Mouse (Mus musculus) lung, postnatal 25 days (tissue): ENCODE data around the gene Asphd2.

ENCODE experiments used
- DNase-seq: peaks from one replicate; pipeline ENCODE4 v3.0.0; 2022; ENCODE audit warnings: low spot score

The Asphd2 gene

DNA sequence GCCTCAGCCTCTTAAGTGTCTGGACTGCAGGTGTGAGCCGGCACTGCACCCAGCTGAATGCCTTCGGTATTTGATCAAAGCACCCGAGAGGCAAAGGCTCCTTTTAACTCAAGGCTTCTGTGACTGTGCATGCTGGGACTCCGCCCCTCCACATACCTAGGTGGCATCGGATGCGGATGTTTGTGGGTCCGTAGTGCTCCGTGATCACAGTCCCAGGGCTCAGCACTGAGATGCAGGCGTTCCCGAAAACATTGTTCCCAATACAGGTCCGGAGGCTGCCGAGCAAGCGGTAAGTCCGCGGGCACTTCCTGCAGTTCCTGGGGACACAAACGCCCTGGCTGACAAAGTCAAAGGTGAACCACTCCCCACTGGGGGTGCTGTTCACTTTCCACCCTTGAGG is 3.7 kb downstream of the Asphd2 start:
- no peak for DNase-seq

DNA sequence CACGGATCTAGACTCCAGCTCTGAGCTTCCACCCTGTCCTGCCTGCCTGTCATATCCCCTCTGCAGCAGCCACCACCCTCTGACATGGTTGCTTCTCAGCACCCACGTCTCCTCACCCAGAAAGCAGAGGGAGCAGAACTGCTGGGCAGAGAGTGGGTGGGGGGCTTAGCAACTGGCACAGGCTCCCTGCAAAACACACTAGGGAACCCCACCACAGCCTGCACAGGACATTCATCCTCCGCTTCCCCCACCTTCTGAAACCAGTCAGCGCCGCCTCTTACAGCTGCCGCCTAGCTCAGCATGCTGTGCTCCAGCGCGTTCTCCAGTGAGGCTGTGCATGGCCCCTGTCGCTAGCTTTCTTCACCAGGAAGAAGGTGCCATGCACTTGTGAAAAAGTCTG is 5.3 kb downstream of the Asphd2 start:
- no peak for DNase-seq

DNA sequence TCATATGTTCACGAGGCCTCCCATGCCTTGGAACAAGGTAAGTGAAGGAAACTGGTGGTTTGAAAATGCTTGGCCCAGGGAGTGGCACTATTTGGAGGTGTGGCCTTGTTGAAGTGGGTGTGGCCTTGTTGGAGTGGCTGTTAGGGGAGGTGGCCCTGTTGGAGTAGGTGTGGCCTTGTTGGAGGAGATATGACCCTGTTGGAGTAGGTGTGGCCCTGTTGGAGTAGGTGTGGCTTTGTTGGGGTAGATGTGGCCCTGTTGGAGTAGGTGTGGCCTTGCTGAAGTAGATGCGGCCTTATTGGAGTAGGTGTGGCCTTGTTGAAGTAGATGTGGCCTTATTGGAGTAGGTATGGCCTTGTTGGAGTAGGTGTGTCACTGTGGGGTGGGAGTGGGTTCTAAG is 8.7 kb downstream of the Asphd2 start:
- no peak for DNase-seq

DNA sequence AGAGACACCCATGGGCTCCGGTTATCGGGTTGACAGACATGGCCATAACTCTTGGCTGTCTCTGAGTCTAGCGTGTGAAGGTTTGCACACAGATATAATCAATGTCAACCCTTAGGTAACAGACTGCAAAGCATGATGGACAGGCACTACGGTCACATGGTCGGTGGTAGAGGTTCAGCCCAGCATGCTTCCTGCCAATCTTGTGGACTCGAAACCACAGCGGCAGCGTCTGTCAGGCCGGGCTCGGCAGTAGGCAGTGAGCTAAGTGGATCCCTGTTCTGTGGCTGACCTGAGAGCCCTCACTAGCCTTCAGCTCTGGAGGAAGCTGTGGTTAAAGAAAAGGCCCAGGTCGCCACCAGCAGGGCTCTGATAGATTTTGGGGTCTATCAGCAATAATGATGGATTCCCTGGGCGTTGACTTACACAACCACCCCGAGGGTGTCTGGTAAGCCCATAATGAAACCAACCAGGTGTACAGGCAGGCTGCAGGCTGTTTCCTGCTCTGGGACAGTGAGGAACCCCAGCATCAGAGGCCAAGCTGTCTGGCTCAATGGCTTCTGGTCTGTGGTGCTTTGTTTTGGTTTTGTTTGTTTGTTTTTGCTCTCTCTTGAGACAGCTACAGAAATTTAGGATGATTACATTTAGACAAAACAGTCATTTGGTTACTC is 9.7 kb downstream of the Asphd2 start:
- DNase-seq, result no peak

DNA sequence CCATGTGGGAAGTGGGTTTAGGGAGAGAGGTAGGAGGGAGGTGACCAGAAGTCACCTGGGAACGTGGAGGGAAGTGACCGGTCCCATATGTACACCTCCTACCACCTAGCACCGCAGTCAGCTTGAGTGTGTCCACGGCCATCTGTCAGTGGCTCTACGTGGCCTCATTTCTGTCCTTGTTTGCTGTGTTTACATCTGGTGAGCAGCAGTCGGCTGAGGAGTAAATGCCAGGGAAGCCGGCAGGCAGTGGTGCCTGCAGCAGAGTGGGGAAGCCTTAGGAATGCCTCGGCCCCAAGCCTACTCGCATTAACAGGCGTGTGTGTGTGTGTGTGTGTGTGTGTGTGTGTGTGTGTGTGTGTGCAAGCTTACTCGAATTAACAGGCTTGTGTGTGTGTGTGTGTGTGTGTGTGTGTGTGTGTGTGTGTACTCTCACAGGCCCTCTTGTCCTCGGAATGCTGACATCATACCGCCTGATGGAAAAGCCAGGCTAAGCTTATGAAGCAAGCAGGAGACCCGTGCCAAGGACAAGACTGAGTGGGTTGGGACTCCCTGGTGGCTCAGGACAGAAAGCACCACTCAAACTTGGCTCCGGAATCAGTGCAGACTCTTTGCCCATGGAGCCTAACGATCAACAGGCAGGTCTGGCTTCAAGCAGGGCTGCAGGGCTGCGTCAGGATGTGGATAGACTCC is 11.9 kb downstream of the Asphd2 start:
- peak; percentile 34 for DNase-seq

DNA sequence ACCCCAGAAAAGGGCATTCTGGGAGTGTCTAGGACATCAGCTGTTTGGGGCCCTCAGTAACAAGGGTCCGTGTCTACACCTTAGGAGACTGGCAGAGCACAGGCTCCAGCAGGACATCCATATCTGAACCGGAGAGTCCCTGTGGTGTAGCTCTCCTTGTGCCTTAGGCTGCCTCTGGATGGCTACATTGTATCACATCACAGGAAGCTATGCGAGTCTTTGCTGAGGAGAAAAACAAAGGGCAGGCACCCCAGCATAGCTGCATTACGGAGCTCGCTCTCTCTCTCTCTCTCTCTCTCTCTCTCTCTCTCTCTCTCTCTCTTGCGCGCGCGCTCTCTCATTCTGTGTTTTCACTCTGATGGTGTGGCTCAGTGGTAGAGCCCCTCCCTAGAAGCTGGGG is 12.6 kb downstream of the Asphd2 start:
- no peak for DNase-seq

DNA sequence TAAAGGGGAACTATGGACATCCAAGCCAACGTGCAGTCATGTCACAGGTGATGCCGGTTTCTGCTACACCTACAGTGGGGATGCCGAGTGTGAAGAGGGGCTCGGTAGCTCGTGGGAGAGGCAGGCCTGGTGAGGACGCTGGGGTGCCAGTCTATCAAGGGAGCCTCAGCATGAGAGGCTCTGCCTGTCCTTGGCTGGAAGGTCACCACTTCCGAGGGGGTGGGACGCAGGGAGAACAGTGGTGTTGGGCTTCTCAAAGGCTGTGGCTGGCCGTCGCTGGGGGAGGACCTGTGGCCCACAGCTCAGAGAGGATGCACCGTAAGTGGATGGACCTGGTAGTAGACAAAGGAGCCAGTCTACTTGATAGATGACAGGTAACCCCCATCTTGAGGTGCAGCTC is 13.5 kb downstream of the Asphd2 start:
- no peak for DNase-seq

DNA sequence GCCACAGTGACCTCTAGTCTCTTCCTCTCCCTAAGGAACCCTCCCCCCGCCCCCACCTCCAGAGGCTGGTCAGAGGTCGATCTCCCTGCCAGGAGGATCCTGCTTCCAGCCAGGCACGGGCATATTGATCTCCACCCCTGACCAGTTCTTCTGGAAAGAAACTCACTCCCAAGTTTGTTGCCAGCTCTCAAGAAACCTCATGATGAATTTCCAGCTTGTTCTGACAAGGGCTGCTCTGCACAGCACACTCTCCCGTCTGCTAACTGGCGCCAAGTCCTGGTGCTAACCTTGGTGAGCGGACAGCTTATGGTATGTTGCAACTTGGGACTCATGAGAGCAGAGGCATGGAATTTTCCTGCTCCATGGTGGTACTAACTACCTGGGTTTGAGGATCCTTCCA is 15.9 kb downstream of the Asphd2 start:
- DNase-seq, result no peak

DNA sequence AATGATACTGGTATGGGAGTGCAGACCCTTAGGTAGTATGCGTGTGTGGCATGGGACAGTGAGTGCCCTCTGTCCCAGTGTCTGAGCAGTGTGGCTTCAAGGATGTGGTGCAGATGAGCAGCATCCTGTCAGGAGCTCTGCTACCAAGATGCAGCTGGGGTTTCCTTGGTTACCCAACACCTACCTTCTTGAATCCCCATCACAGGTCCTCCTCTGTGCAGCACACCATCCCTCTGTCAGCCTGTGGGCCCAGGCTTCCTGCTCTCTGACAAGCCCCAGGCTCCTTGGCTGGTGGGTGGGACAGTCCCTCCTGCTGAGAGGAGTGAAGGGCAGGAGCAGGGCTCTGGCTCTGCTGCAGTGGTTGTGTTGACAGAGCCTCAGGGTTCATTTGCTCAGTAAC is 17.3 kb downstream of the Asphd2 start:
- no peak for DNase-seq

DNA sequence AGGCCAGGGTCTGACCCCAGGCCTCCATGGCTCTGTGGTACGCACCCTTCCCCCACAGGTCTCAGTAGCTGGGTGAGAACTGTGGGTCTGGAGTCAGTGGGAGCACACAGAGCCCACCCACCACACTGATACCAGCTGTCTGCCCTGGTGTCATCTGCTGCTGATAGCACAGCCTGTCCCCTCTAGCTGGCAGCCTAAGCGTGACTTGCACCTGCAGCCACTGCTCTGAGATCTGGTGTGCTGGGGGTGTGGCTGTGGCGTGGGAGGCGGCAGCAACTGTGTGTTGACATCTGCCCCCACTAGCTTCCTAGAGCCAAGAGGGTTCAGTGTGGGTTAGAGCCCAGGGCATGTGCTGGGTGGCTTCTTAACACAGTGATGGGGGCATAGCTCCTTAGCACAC is 18.6 kb downstream of the Asphd2 start:
- DNase-seq, result no peak

DNA sequence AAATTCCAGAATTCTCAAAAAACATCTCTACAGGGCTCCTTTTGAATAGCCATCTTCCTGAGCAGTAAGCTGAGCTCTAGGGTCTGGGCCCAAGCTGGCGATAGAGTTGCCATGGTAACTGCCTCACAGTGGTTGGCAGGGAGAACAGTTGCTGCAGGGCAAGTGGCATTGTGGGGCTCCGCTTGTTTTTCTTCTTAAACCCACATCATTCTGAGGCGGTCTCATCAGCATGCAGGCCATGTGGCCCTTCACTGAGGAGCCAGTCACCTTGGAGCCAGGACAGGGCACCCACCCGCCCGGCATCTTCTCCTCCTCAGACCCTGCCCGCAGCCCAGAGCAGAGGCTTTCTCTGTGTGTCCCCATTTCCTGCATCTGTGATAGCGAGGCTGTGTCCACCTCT is 22.7 kb downstream of the Asphd2 start:
- DNase-seq, result no peak

DNA sequence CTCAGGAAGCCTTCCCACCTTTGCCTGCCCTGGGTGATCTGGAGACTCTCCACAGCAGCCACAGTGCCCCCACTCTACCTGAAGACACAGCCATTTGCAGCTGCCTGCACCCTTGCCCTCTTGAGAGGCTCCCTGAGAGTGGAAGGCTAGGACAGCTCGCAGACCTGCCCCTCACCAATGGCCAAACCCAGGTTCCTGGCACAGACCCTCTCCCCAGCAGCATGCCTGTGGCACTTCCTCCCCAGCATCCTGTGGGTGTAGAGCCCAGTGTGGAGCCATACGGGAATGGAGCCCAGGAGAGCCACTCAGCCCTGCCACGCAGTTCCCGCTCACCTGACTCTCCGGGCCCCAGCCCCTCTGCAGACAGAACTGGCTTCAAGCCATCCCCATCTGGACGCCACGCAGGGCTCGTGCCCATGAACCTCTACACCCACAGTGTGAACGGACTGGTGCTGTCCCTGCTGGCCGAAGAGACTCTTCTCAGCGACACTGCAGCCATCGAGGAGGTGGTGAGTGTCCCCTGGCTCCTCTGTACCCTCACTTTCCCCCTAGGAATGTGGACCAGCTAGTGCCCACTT is 24.3 kb downstream of the Asphd2 start:
- DNase-seq, result no peak

DNA sequence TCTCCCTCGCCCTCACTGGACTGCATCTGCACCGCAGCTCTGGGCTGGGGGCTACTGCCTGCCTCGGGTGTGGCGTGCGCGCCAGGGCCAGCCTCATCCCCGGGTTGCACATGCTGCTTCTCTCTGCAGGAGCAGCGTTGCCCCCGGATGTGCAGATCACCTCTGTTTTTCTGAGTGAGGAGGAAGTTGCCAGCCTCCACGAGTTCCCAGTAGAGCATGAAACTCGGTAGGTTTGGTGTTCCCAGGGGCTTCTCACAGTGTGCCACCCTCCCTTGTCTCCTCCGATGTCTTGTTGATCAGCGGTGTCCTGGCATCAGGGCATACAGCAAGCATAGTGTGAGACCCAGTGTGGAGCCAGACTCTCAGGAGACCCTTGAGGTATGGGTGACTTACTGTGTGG is 25.3 kb downstream of the Asphd2 start:
- DNase-seq, result no peak

DNA sequence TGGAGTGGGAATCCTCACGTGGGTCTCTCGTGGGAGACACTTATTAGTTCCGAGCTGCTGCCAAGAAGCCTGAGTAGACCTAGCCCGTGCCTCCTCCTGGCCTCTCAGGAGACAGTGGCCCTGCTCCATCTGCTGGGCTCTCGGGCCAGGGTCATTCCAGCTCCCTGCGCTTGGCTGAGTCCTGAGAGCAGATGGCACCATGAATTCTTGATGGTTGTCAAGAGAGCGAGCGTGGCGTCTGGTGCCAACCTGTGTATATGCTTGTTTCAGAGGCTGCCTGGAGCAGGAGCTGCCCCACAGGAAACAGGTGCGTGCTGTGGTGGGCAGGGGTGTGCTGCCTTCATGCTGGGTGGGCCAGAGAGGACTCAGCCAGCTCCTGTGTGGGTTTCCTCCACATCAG is 26.0 kb downstream of the Asphd2 start:
- no peak for DNase-seq

DNA sequence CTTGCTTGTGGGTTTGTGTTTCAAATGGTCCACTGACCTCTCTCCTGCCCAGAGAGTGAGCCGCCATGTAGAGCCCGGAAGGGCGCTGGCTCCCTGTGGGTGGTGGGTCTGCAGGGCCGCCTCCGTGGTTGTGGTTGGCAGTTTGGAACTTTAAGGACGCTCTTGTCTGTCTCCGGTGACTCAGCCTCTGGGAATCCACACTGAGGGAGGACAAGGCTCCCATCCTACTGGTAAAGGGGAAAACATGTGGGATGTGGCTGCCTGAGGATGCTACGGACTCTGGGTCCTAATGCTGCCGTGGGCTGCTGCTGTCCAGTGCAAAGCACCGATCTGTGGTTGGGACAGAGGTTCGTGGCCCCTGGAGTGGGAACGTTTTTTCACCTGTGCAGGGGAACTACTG is 26.7 kb downstream of the Asphd2 start:
- DNase-seq, result no peak

DNA sequence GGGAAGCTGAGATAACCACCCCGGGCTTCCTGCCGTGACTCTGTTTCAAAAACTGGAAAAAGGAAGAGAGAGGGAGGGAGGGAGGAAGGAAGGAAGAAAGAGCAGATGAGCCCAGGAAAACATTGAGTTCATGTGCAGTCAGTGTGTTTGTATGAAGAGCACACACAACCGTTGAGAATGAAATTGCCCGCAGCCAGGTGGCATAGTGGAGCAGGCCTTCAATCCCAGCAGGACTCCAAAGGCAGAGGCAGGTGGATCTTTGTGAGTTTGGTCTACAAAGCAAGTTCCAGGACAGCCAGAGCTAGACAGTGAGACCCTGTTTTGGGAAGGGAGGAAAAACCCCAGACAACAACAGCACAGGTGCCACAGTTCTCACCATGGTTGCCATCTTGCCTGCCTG is 27.3 kb downstream of the Asphd2 start:
- DNase-seq, result no peak

DNA sequence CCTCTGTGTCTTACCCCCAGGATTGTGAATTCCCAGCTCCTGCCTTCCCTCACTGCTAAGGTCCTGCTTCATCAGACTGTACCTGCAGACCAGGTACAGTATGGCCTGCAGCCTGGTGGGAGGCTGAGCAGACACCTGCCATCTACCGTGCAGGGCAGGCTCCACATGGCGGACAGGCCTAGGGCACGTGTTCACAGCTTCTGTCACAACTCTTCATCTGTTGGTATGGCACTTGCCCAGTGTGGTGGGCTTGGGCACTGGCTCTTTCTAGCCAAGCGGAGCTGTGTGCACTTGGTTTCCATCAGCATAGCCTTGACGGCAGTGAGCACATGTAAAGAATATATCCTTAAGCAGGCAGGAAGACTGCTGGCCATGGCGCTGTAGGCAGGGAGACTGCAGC is 27.8 kb downstream of the Asphd2 start:
- DNase-seq, result no peak

DNA sequence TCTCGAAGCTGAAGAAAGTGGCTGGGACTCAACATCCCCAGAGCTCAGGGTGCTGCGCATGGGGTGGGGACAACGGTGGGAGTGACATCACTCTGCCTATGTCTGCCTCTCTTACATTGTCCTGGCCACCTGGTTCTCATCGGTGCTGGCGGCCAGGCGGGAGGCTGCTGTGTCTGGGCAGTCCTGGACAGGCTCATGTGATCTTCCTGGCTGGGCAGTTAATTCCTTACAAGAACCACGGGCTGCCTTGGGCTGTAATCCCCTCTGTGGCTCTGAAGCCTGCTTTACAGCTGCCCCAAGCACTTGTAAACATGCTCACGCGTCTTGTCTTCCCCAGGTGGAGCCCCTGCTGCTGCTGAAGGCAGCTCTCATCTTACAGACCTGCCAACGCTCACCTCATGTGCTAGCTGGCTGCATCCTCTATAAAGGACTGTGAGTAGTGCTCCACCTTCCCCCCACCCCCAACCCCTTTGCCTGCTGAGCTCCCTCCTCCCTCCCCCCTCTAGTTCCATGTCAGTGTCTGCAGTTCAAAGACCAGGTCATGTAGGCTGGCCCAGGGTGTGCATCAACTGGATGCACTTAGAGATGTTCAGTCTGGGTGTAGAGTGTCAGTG is 30.4 kb downstream of the Asphd2 start:
- DNase-seq, result no peak

DNA sequence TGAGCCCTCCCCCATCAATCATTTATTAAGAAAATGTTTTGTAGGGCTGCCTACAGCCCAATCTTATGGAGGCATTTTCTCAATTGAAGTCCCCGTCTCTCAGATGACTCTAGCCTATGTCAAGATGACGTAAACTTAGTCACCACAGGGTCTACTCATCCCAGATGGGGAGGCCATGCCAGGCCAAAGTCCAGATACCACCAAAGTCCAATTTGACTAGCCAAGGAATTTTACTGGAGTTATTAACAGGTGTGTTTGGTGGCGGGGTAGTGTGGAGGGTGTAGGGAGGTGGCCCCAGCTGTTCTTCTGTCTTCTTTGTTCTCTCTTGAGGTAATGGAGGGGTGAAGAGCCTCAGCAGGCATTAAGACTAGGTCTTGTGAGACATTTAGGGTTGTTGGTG is 34.6 kb downstream of the Asphd2 start:
- DNase-seq, result no peak

DNA sequence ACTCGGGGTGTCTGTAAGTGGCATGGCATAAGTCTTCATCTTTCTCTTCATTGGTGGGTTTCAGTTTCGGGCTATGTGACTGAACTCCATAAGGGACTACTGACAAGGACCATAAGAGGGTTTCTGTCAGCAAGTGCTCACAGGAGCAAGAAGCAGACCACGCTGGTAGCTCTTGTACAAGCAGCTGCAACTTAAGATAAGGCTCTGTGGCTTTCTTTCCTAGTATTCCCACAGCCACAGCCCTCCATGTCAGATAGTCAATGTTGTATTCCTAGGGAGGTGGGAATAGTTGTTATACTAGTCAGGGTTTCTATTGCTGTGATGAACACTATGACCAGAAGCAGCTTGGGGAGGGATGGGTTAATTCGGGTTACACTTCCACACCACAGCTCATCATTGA is 35.1 kb downstream of the Asphd2 start:
- no peak for DNase-seq

DNA sequence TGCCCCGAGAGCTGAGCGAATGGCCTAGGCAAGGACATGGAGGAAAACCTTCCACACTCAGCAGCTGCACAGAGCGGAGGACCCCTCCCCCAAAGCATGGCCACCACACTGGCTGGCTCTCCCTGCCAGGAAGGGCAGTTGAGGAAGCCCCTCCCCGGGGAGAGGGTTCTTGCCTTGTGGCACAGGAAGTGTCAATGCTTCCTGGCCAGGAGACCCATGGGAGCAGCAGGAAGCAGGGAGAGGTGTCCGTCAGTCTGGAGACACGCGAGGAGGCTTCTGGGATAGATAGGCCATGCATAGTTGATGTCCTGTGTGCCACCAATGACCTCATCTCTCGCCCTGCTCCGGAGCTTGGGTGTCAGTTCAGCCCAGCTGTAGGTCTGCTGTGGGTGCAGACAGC is 38.3 kb downstream of the Asphd2 start:
- peak; percentile 28 for DNase-seq

DNA sequence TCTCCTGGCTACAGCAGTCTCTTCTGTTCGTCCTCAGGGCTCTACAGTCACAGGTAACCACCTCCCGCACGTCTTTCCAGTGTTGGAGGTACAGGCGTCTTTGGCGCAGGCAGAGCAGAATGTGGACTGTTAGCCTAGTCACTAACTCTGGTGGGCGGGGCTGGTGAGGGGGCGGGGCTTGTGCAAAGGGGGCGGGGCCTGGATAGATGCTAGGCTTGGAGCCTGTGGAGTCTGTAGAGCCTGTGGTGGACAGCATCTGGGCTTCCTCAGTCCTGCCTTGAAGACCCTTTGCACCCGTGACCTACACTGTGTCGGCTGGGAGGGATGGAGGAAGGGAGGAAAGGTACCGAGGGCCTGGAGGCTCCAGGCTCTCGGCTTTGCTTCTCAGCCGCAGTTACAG is 38.8 kb downstream of the Asphd2 start, which contains the start of gene Gm6583:
TSS of gene Gm6583 (minus strand) at position 124 of the 400 bp plus-strand sequence.
- no peak for DNase-seq

DNA sequence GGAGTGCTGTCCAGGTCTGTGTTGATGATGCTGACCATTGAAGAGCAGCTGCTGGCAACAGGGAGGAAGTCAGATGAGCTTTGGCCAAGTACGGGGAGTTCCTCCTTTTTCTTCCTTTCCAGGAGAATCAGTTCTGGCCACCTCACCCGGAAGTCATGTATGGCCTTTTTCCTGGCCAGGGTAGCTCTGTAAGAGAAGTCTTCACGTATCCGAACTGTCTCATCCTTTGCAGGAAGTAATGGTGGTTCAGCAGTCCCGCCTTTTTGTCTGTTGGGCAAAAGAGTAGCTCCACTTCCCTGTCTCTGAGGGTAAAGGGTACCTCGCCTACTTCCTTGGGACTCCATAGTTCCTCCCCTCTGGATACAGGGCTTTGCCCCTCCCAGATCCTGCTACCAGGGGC is 39.2 kb downstream of the Asphd2 start:
- no peak for DNase-seq
